Mouse (Mus musculus) gastrocnemius, postnatal 14 days (tissue): ENCODE data around the gene Cdkl1. TPM values are rescaled to one million over a fixed set of nuclear protein-coding genes. Genes with fewer than 3 reads are reported as not detected.

Experiments used
- microRNA-seq, 2 experiments: library from miRNA; unstranded; fragments of <30 nt; microRNA quantifications; one replicate each; pipeline ENCODE4 v1.2.0; 2021
- total RNA-seq, 2 experiments: library from RNA; stranded (reverse); gene quantifications; 2 replicates each; pipeline ENCODE4 v1.2.3; 2021

The Cdkl1 gene
- total RNA-seq, 2 experiments from 2014 or later, result 0.72 to 0.84 TPM

Small RNAs within 50 kb of the gene (microRNA-seq; reads per million reads assigned to microRNA genes)
- gene Mir681, result 0 reads per million in 2 experiments

Other genes with a start within 250 kb of the Cdkl1 start
- gene Vcpkmt, start 208.2 kb downstream of the Cdkl1 start, total RNA-seq, result 1 to 10 TPM; 3.7 to 4.1 TPM
- 10 to 100 TPM; 27.2 to 29.2 TPM for gene Sos2, start 109.4 kb downstream of the Cdkl1 start, total RNA-seq
- 10 to 100 TPM; 24.6 to 28.1 TPM for gene L2hgdh, start 66.4 kb downstream of the Cdkl1 start, total RNA-seq
- gene Atp5s, start 66.3 kb downstream of the Cdkl1 start, total RNA-seq, result 10 to 100 TPM in 1 of 2 experiments, 1 to 10 TPM in 1; 7.3 to 10.5 TPM
- 1 to 10 TPM; 1.3 to 2.7 TPM for gene Atl1, start 101.3 kb upstream of the Cdkl1 start, total RNA-seq
- gene Map4k5, start 101.9 kb upstream of the Cdkl1 start, total RNA-seq, result 10 to 100 TPM; 20.3 to 21.3 TPM
- 10 to 100 TPM; 27.9 to 31.0 TPM for gene Sav1, start 195.7 kb upstream of the Cdkl1 start, total RNA-seq